Mouse (Mus musculus) kidney, adult 2 months (tissue): ENCODE results near the gene Clstn3.

Experiments used
- CTCF ChIP-seq: fragments of 200-500 bp; conservative IDR thresholded peaks from 2 replicates; pipeline ENCODE4 v1.5.1; 2011; ENCODE audit warnings: low read depth, mild to moderate bottlenecking, control low read depth, low read length, moderate library complexity, mixed read lengths; ENCODE audit not compliant: insufficient read depth, insufficient read length
- POLR2A ChIP-seq: fragments of 200-500 bp; IDR thresholded peaks from one replicate; pipeline ENCODE4 v1.6.1; 2011; ENCODE audit warnings: low read depth, low read length, control low read depth

- TF ChIP-seq CTCF (no peak), POLR2A (no peak)
Measured at GRCm38 (mm10) chr6:124463881-124464291, 708 bp downstream of the Clstn3 start.
